In the genomic region with DNA sequence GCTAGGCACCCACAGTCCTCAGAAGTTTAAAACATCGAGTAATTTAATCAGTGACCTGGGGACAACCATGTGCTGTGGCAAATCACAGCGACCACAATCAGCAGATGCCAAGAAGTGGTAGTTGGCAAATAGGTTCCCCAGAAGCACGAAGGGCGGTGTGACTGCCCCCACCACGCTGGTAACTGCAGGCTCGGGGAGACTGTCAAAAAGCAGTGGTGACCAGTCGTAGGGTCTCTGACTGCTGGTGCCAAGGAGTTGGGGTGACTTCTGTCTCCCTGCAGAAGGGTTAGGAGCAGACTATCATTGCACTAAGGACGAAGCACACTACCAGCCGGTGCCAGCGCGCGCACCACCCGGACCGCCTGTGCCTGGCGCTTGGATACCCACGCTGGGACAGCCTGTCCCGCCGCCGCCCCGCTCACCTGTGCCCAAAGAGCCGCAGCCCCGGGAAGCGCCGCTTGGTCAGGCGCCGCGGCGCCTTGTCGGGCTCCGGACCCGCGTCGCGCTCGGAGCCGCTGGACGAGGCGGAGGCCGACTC, we compare ENCODE assay signal across 9 mouse cellular contexts. TPM values are rescaled to one million over a fixed set of nuclear protein-coding genes. Genes with fewer than 3 reads are reported as not detected.
DNase-seq lines count a peak whose midpoint lies in the region; ATAC-seq and TF ChIP-seq lines count a peak whose summit lies in the region.
"Had no signal": no experiment of that assay in that cellular context is flagged by ENCODE, and none has a peak within 500 bp of the region (broad histone marks: within the 10 kb centered on the region; RNA-seq: fewer than 3 reads in every experiment).

No protein-coding gene starts in this region.

- ATAC-seq in heart, postnatal 0 days (ENCODE audit: insufficient read depth, low read depth), result peak; percentile 21
- ATAC-seq in stomach, embryonic 16.5 days (ENCODE audit: insufficient read depth, low FRiP score), result peak; percentile 7; the same call in 1 of the 2 replicates

- peaks cover 23% of the 10 kb centered on the region; the same call in 1 of the 2 replicates for H3K79me2 ChIP-seq in liver, adult 2 months (ENCODE audit: control insufficient read depth, insufficient read depth, low read length)

- WGBS in spleen, adult 2 months, result under 1% methylated on average over 39 of the region's 39 CpGs
- WGBS in heart, postnatal 0 days, result under 1% methylated on average over 39 of the region's 39 CpGs
- 0% methylated on average over 23 of the region's 39 CpGs for WGBS in liver, adult 2 months
- under 1% methylated on average over 36 of the region's 39 CpGs for WGBS in stomach, embryonic 16.5 days

- no peak for TF ChIP-seq CTCF in spleen, adult 2 months (IDR thresholded peaks at IDR 0.05; ENCODE audit: extremely low read depth, insufficient read depth, insufficient read length, insufficient replicate concordance)
- TF ChIP-seq CTCF in heart, postnatal 0 days (IDR thresholded peaks at IDR 0.05; ENCODE audit: low read depth), result no peak
- no peak for TF ChIP-seq CTCF in liver, adult 2 months (IDR thresholded peaks at IDR 0.05; ENCODE audit: low read depth, low read length)

- H3K4me2 ChIP-seq in heart, postnatal 0 days (ENCODE audit: low read depth, low read length), result peak overlapping the region; percentile 85
- H3K4me2 ChIP-seq in stomach, embryonic 16.5 days (ENCODE audit: low read depth, low read length), result peak overlapping the region; percentile 92

- H3K27ac ChIP-seq in spleen, adult 2 months (ENCODE audit: insufficient read depth, low read length), result peak overlapping the region; percentile 95
- peak overlapping the region; percentile 78 for H3K27ac ChIP-seq in heart, postnatal 0 days (ENCODE audit: low read depth)
- H3K27ac ChIP-seq in liver, adult 2 months (replicated peaks; ENCODE audit: insufficient read depth, low read depth, low read length), result peak overlapping the region; percentile 79
- H3K27ac ChIP-seq in stomach, embryonic 16.5 days (ENCODE audit: low read length), result peak overlapping the region; percentile 85

- intact Hi-C loops in left cerebral cortex, postnatal 25 days (cut with DNase I), result loop anchor here (5.0 kb wide), 1 partner anchor 36 kb away; a partner anchor contains a TSS

- no peaks in the 10 kb centered on the region for H3K9me3 ChIP-seq in heart, postnatal 0 days (replicated peaks; ENCODE audit: control insufficient read depth, low read length)
- H3K9me3 ChIP-seq in stomach, embryonic 16.5 days (replicated peaks; ENCODE audit: control insufficient read depth, low read length), result no peaks in the 10 kb centered on the region

- H3K27me3 ChIP-seq in spleen, adult 2 months (ENCODE audit: control insufficient read depth, insufficient read depth, low read length), result no peaks in the 10 kb centered on the region
- H3K27me3 ChIP-seq in heart, postnatal 0 days (ENCODE audit: control insufficient read depth, insufficient read depth, low read length), result no peaks in the 10 kb centered on the region
- H3K27me3 ChIP-seq in liver, adult 2 months (ENCODE audit: control insufficient read depth, insufficient read depth, low read length), result no peaks in the 10 kb centered on the region
- H3K27me3 ChIP-seq in stomach, embryonic 16.5 days (ENCODE audit: control insufficient read depth, insufficient read depth, low read length), result no peaks in the 10 kb centered on the region

- peak overlapping the region; percentile 84 for H3K9ac ChIP-seq in heart, postnatal 0 days (replicated peaks; ENCODE audit: low read depth, low read length)
- peak overlapping the region; percentile 89 for H3K9ac ChIP-seq in liver, adult 2 months (ENCODE audit: low read depth, low read length)
- peak overlapping the region; percentile 91 for H3K9ac ChIP-seq in stomach, embryonic 16.5 days (ENCODE audit: low read length)

- peaks cover 1% of the 10 kb centered on the region for H3K36me3 ChIP-seq in spleen, adult 2 months (ENCODE audit: control insufficient read depth, insufficient read depth, low read length)
- H3K36me3 ChIP-seq in heart, postnatal 0 days (replicated peaks; ENCODE audit: control insufficient read depth, insufficient read depth, low read length), result no peaks in the 10 kb centered on the region
- no peaks in the 10 kb centered on the region for H3K36me3 ChIP-seq in liver, adult 2 months (ENCODE audit: control insufficient read depth, insufficient read depth, low read length)
- no peaks in the 10 kb centered on the region for H3K36me3 ChIP-seq in stomach, embryonic 16.5 days (ENCODE audit: control insufficient read depth, insufficient read depth, low read length)

- no peak for TF ChIP-seq EP300 in heart, postnatal 0 days (IDR thresholded peaks at IDR 0.05; ENCODE audit: low read depth)

- H3K4me3 ChIP-seq in spleen, adult 2 months (ENCODE audit: extremely low read depth, insufficient read depth, insufficient read length), result peak overlapping the region; percentile 83
- peak overlapping the region; percentile 76 for H3K4me3 ChIP-seq in heart, postnatal 0 days (ENCODE audit: low read depth, low read length)
- peak overlapping the region; percentile 79 for H3K4me3 ChIP-seq in liver, adult 2 months (ENCODE audit: insufficient read depth, low read depth, low read length)
- H3K4me3 ChIP-seq in stomach, embryonic 16.5 days (replicated peaks; ENCODE audit: low read length), result peak overlapping the region; percentile 71

- peaks cover 40% of the 10 kb centered on the region for H3K4me1 ChIP-seq in spleen, adult 2 months (ENCODE audit: control insufficient read depth, insufficient read depth, insufficient read length)
- peaks cover 29% of the 10 kb centered on the region for H3K4me1 ChIP-seq in heart, postnatal 0 days (ENCODE audit: control insufficient read depth, insufficient read depth)
- H3K4me1 ChIP-seq in liver, adult 2 months (ENCODE audit: control insufficient read depth, insufficient read depth, low read length), result peaks cover 23% of the 10 kb centered on the region
- peaks cover 35% of the 10 kb centered on the region for H3K4me1 ChIP-seq in stomach, embryonic 16.5 days (ENCODE audit: control insufficient read depth, insufficient read depth, low read length)

- no peak for TF ChIP-seq POLR2A in spleen, adult 2 months (IDR thresholded peaks at IDR 0.05; ENCODE audit: low read depth, low read length)
- no peak for TF ChIP-seq POLR2A in liver, adult 2 months (IDR thresholded peaks at IDR 0.05; ENCODE audit: extremely low read depth, insufficient read depth, low read length)

- peak in 1 of 2 experiments; percentile 37 for DNase-seq in spleen, adult 2 months (ENCODE audit: low read depth in 1 of 2, low spot score in 2 of 2)
- DNase-seq in spleen, adult 12 weeks (ENCODE audit: low spot score), result no peak
- DNase-seq in cerebellum, adult 8-10 months, result peak; percentile 59
- no peak for DNase-seq in heart, postnatal 0 days (ENCODE audit: low spot score)
- peak; percentile 36 for DNase-seq in liver, adult 2 months (ENCODE audit: extremely low read depth, low read depth, low spot score)
- no peak for DNase-seq in MN1 (ENCODE audit: low spot score)
- DNase-seq in left cerebral cortex, postnatal 25 days (ENCODE audit: low spot score in 2 of 2), result no peak

RNA-seq across cellular contexts. Expression of a gene that starts 12.7 kb away (rescaled TPM):
- 279 and 335 TPM in 2 replicates for polyA plus RNA-seq in spleen, adult 2 months (2012; rRNA removed)
- 77.0 and 77.9 TPM in 2 replicates for total RNA-seq in heart, postnatal 0 days (2014; rRNA removed; ENCODE audit: low replicate concordance)
- 24.0 and 26.2 TPM in 2 replicates for polyA plus RNA-seq in heart, postnatal 0 days (2015; fragmentation: Nextera tagmentation; extraction: Ambion mirVana)
- 13.2 and 23.6 TPM in 2 replicates for total RNA-seq in liver, adult 2 months (2014; rRNA removed)
- polyA plus RNA-seq in liver, adult 2 months (2012; rRNA removed), result 43.2 and 59.5 TPM in 2 replicates
- 34.9 and 38.3 TPM in 2 replicates for polyA plus RNA-seq in stomach, embryonic 16.5 days (2015; fragmentation: Nextera tagmentation; extraction: Ambion mirVana)
- total RNA-seq in left cerebral cortex, postnatal 25 days (2021), result 100 to 1,000 TPM; 556 to 558 TPM

RNA-seq across cellular contexts. Expression of a gene that starts 17.4 kb away (rescaled TPM):
- polyA plus RNA-seq in spleen, adult 2 months (2012; rRNA removed), result not detected in 2 replicates
- total RNA-seq in heart, postnatal 0 days (2014; rRNA removed; ENCODE audit: low replicate concordance), result not detected in 2 replicates
- polyA plus RNA-seq in heart, postnatal 0 days (2015; fragmentation: Nextera tagmentation; extraction: Ambion mirVana), result 0.89 and 0.93 TPM in 2 replicates
- not detected in 2 replicates for total RNA-seq in liver, adult 2 months (2014; rRNA removed)
- not detected in 2 replicates for polyA plus RNA-seq in liver, adult 2 months (2012; rRNA removed)
- polyA plus RNA-seq in stomach, embryonic 16.5 days (2015; fragmentation: Nextera tagmentation; extraction: Ambion mirVana), result 0.83 and 0.91 TPM in 2 replicates
- not detected for total RNA-seq in left cerebral cortex, postnatal 25 days (2021)
- total RNA-seq: gastrocnemius, postnatal 36 days had no signal

RNA-seq across cellular contexts. Expression of a gene that starts 30.8 kb away (rescaled TPM):
- polyA plus RNA-seq in spleen, adult 2 months (2012; rRNA removed), result 2.7 and 3.1 TPM in 2 replicates
- 18.5 and 48.2 TPM in 2 replicates for total RNA-seq in heart, postnatal 0 days (2014; rRNA removed; ENCODE audit: low replicate concordance)
- polyA plus RNA-seq in heart, postnatal 0 days (2015; fragmentation: Nextera tagmentation; extraction: Ambion mirVana), result 100 and 119 TPM in 2 replicates
- not detected in 2 replicates for total RNA-seq in liver, adult 2 months (2014; rRNA removed)
- 0.50 and 0.56 TPM in 2 replicates for polyA plus RNA-seq in liver, adult 2 months (2012; rRNA removed)
- 458 and 550 TPM in 2 replicates for polyA plus RNA-seq in stomach, embryonic 16.5 days (2015; fragmentation: Nextera tagmentation; extraction: Ambion mirVana)
- total RNA-seq in left cerebral cortex, postnatal 25 days (2021), result 10 to 100 TPM; 18.3 to 19.6 TPM

RNA-seq across cellular contexts. Expression of a gene that starts 35.9 kb away (rescaled TPM):
- polyA plus RNA-seq in spleen, adult 2 months (2012; rRNA removed), result 0.39 and 0.45 TPM in 2 replicates
- 0.27 TPM in 1 of 2 replicates, not detected in the other for total RNA-seq in heart, postnatal 0 days (2014; rRNA removed; ENCODE audit: low replicate concordance)
- polyA plus RNA-seq in heart, postnatal 0 days (2015; fragmentation: Nextera tagmentation; extraction: Ambion mirVana), result not detected in 2 replicates
- 0.13 TPM in 1 of 2 replicates, not detected in the other for total RNA-seq in liver, adult 2 months (2014; rRNA removed)
- not detected in 2 replicates for polyA plus RNA-seq in liver, adult 2 months (2012; rRNA removed)
- 0.27 and 0.31 TPM in 2 replicates for polyA plus RNA-seq in stomach, embryonic 16.5 days (2015; fragmentation: Nextera tagmentation; extraction: Ambion mirVana)
- total RNA-seq in left cerebral cortex, postnatal 25 days (2021), result 10 to 100 TPM; 41.6 to 55.1 TPM
- total RNA-seq: gastrocnemius, postnatal 36 days had no signal

Comparison
In these comparisons a context has a peak if more than half of its experiments do, and no peak if none do; other contexts are left out.
1. DNase-seq: peak in cerebellum, adult 8-10 months (single experiment) and liver, adult 2 months (single experiment); none in spleen, adult 12 weeks (single experiment), heart, postnatal 0 days (single experiment), MN1 (single experiment) and left cerebral cortex, postnatal 25 days (0 of 2).
2. RNA of a gene that starts 30.8 kb away (polyA plus RNA-seq): 458 to 550 TPM in stomach, embryonic 16.5 days and 100 to 119 TPM in heart, postnatal 0 days; 2.7 to 3.1 TPM in spleen, adult 2 months and 0.50 to 0.56 TPM in liver, adult 2 months; every median in the first group is over 10 times any median in the second.
3. Peak in every context shown above with its lines, with median percentiles within 50 percentile points of each other: H3K27ac ChIP-seq, H3K4me3 ChIP-seq and H3K9ac ChIP-seq.